Mouse (Mus musculus): ENCODE measurements at regions not wholly inside any gene's neighbourhood (a gene's known extent, or its start where the extent isn't known, plus 50 kb on each side); places are given as distances from the start of the nearest gene placed in this dataset.

DNA sequence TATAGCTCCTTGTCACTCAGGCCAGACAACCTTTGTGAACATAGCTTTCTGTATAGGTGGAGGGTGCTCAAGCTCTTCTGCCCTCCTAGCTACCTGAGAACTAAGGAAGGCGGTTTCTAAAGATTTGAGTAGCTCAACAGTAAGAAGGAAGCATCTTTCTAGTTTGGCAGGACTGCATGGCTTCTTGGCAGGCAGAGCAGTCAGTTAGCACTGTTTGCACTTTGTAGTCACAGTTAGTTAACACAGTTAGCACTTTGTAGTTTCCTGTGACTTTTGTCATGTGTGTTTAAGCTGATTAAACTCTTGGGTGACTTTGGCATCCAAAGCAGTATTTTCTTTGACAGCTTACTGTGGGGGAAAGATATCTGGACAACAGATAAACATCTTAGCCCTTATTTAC is 219.7 kb downstream of the Zbbx start:
- ATAC-seq (ENCODE audit: low TSS enrichment) = peak; percentile 55; the same call in 1 of the 2 replicates

DNA sequence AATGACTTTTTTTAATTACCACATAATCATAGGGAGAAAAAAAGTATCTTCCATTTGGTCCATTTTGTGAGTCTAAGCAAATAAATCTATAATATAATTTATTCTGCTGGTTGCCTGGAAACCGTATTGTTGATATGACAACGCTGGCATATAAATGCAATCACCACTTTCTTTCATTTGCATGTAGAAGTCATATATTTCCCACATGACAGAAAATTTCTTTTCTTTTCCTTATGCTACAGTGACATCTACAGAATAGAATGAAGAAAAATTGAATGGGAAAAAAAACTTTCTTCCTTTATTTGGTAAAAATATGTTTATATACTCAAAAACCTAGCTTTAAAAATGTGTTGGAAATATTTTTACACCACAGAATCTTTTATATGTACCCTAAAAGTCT is 243.6 kb downstream of the Zbbx start:
- peak; percentile 64; the same call in 1 of the 2 replicates for ATAC-seq (ENCODE audit: low TSS enrichment)

- no peak for ATAC-seq (ENCODE audit: low TSS enrichment)
Observed at GRCm38 (mm10) chr3:74920512-74921178, 244.2 kb downstream of the Zbbx start.

- no peak for ATAC-seq (ENCODE audit: low TSS enrichment)
Observed at GRCm38 (mm10) chr3:74904177-74904576, 260.7 kb downstream of the Zbbx start.
